Mouse (Mus musculus): ENCODE measurements at regions not wholly inside any gene's neighbourhood (a gene's known extent, or its start where the extent isn't known, plus 50 kb on each side); places are given as distances from the start of the nearest gene placed in this dataset.
"Not testable (repeated sequence)": the region's sequence is repeated elsewhere in the genome, so short reads cannot be mapped to it uniquely, and the experiment has no call there.

DNA sequence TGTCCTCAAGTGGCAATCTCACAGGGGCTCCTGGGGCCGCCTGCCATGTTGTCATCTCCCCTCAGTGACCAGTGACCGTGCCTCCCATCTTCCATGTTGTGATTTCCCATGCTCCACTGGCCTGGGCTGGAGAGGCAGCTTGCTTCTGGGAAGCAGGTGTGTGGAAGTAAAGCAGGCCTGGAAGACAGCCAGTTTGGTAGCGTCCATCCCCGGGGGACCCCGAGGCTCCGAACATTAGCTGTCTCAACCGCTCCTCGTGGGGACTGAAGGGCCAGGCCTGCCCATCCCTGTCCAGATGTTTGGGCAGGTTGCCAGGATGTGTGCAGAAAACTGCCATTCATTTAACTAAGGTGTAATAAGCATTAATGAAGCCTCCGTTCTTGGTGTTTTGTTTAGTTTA is 307.1 kb upstream of the 3110018I06Rik start:
- Histone ChIP-seq H3K27ac (no peak overlapping the region), H3K9ac (no peak overlapping the region), H3K4me1 (peaks cover 26% of the 10 kb centered on the region), H3K9me3 (replicated peaks) (no peaks in the 10 kb centered on the region), H3K4me3 (no peak overlapping the region), H3K36me3 (ENCODE audit: poor library complexity, severe bottlenecking) (no peaks in the 10 kb centered on the region), H3K4me2 (no peak overlapping the region), H3K27me3 (no peaks in the 10 kb centered on the region)
- 72% methylated on average over 9 of the region's 9 CpGs for WGBS
- ATAC-seq, result no peak

DNA sequence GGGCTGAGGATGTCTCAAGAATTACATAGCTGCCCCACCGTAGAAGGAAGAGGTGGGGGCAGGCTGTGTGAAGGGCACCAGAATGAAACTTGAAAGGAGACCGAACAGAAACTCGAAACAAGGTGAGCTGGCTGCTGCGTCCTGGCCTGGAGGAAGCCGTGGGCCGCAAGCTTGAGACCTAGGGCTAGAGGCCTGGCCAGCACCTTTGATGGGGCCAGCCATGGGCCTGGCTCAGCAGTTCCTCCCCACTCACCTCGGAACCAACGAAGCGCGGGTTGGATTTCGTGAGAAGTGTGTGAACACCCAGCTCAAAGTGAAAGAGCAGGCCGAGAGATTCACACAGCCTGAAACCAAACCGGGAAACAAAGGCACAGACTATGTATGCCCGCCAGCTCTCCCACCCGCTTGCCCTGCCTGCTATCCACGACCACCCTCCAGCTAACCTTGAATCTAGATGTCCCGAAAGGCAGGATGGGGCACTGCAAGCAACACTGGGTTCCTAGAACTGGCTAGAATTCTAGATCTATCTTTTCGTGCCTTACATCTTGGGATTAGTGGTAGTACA is 306.3 kb upstream of the 3110018I06Rik start:
- WGBS, result 91% methylated on average over 18 of the region's 18 CpGs
- H3K9ac ChIP-seq, result no peak overlapping the region
- ATAC-seq, result no peak
- no peak overlapping the region for H3K4me3 ChIP-seq
- peaks cover 26% of the 10 kb centered on the region for H3K4me1 ChIP-seq
- H3K4me2 ChIP-seq, result no peak overlapping the region
- H3K9me3 ChIP-seq (replicated peaks), result no peaks in the 10 kb centered on the region
- H3K36me3 ChIP-seq (ENCODE audit: poor library complexity, severe bottlenecking), result no peaks in the 10 kb centered on the region
- no peaks in the 10 kb centered on the region for H3K27me3 ChIP-seq
- no peak overlapping the region for H3K27ac ChIP-seq

DNA sequence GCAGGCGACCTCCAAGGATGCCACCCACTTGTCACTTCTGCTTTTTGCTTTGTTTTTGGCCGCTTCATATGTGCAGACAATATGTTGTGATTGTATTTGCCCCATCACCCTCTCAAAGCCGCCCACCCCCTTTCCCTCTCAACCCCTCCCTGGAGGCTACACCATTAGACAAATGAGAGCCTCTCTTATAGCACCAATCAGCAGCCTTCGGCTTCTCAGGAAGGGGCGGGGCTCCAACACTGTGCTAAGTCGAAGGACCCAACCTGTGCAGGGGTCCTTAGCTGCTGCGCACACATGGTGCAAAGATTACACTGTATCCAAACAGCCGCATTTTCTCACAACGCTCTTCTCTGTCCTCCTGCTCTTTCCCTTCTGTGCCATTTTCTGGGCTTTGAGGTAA is 305.1 kb upstream of the 3110018I06Rik start:
- Histone ChIP-seq H3K27ac (no peak overlapping the region), H3K4me2 (peak overlapping the region; percentile 20; the same call in 1 of the 2 replicates), H3K36me3 (ENCODE audit: poor library complexity, severe bottlenecking) (no peaks in the 10 kb centered on the region), H3K27me3 (no peaks in the 10 kb centered on the region), H3K9me3 (replicated peaks) (no peaks in the 10 kb centered on the region), H3K4me1 (peaks cover 26% of the 10 kb centered on the region), H3K4me3 (no peak overlapping the region), H3K9ac (no peak overlapping the region)
- peak; percentile 70; the same call in 1 of the 2 replicates for ATAC-seq
- WGBS, result 51% methylated on average over 9 of the region's 9 CpGs

DNA sequence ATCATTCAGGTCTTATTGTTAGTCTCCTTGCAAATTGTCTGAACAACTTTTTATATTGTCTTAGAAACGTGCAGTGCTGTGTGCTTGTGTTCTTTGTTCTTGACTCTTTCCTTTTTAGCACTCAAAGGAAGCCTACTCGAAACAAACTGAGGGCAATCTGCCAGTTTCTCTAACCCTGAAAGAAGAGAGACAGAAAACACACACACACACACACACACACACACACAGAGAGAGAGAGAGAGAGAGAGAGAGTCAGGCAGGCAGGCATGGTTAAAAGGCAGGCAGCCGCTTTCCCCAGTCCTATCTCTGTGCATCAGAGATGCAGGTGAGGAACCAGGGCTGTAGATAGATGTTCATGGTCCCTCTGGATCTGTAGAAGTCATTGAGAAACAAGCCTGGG is 304.0 kb upstream of the 3110018I06Rik start:
- no peaks in the 10 kb centered on the region for H3K36me3 ChIP-seq (ENCODE audit: poor library complexity, severe bottlenecking)
- H3K4me2 ChIP-seq, result no peak overlapping the region
- no peak overlapping the region for H3K4me3 ChIP-seq
- no peaks in the 10 kb centered on the region for H3K9me3 ChIP-seq (replicated peaks)
- ATAC-seq, result no peak
- peaks cover 26% of the 10 kb centered on the region for H3K4me1 ChIP-seq
- no peak overlapping the region for H3K9ac ChIP-seq
- H3K27ac ChIP-seq, result no peak overlapping the region
- 24% methylated on average over 3 of the region's 3 CpGs for WGBS
- H3K27me3 ChIP-seq, result no peaks in the 10 kb centered on the region

DNA sequence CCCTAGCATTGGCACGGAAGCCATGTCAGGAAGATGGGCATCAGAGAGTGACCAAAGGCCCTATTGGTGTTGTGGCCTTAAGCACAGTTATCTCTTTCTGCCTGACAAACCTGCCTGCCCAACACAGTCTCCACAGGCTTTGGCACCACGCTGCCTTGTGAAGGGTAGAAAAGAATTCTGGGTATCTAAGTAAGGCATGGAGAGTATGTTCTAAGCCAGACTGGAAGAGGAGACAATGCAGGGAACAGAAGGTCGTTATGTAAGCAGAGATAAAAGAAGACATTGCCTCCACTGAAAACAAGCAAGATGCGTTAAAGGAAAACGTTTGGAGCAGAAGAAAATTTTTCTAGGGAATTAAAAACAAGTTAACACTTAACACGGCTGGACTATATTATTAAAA is 302.1 kb upstream of the 3110018I06Rik start:
- Histone ChIP-seq H3K4me1 (peaks cover 23% of the 10 kb centered on the region), H3K9me3 (replicated peaks) (no peaks in the 10 kb centered on the region), H3K9ac (no peak overlapping the region), H3K27me3 (no peaks in the 10 kb centered on the region), H3K36me3 (ENCODE audit: poor library complexity, severe bottlenecking) (no peaks in the 10 kb centered on the region), H3K27ac (no peak overlapping the region), H3K4me3 (no peak overlapping the region), H3K4me2 (no peak overlapping the region)
- ATAC-seq, result no peak
- 71% methylated on average over 6 of the region's 6 CpGs for WGBS

DNA sequence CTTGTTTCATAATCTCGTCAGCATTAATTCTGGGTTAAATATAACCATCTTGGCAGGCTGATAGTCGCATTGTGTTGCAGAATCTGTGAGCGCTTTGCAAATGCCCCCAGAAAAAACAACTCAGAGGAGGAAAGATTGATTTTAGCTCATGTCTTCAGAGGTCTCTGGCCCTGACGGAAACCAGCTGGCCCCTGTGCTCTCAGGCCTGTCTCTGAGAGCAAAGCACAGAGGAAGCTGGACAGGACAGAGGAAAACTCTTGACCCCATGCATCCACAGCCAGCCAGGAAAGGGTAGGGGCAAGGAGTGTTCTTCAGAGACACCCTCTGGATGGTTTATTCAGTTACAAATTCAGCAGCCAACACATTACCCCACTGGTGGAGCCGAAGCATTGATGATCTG is 300.4 kb upstream of the 3110018I06Rik start:
- no peak overlapping the region for H3K9ac ChIP-seq
- no peak overlapping the region for H3K4me3 ChIP-seq
- H3K27ac ChIP-seq, result no peak overlapping the region
- peaks cover 22% of the 10 kb centered on the region for H3K4me1 ChIP-seq
- H3K36me3 ChIP-seq (ENCODE audit: poor library complexity, severe bottlenecking), result no peaks in the 10 kb centered on the region
- WGBS, result 91% methylated on average over 5 of the region's 5 CpGs
- ATAC-seq, result no peak
- no peaks in the 10 kb centered on the region for H3K9me3 ChIP-seq (replicated peaks)
- H3K4me2 ChIP-seq, result no peak overlapping the region
- H3K27me3 ChIP-seq, result no peaks in the 10 kb centered on the region

DNA sequence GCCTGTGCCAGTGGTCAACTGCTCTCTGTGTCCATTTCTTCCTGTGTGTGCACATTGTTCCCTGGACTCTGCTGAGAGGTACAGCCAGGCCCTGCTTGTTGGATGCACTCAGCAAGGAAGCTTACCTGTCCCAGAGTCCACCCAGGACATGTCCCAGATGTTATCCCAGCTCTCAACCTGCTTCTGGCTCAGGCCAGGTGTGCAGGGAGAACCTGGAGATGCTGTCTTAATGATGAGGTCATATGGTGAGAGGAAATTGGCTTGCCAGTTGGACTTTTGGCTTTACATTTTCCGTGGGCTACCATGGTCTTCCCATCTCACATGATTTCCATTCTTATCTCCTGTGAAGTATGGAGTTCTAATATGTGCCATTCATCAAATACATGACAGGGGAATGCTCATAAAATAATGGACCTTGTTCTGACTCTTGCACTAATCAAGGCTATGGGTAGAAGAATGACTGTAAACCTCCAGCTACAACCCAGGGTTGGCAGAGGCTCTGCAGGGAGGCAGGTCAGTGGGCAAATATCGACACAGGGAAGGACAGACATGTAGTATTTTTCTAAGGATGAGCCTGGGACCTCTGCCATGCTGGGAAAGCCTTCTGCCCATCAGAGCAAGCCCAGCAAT is 289.9 kb upstream of the 3110018I06Rik start:
- no peak overlapping the region for H3K4me3 ChIP-seq
- WGBS, result 89% methylated on average over 2 of the region's 2 CpGs
- no peak for ATAC-seq

DNA sequence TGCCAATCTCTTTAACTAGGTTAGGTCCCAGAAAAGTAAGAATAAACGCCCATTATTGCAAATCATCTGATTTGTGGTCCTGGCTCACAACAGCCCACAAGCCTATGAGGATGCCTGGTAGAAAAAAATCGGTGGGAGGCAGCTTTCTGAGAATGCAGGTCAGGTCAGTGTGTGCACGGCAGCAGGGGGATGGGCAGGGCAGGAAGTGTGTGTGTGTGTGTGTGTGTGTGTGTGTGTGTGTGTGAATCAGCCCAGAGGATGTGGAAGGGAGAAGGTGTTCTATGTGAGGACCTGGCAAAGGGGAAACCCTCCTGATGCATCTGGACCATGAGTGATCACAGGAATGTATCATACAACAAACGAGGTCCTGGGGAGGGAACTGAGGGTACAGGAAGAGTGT is 287.5 kb upstream of the 3110018I06Rik start:
- no peak overlapping the region for H3K9ac ChIP-seq
- no peak overlapping the region for H3K4me2 ChIP-seq
- H3K9me3 ChIP-seq (replicated peaks), result no peaks in the 10 kb centered on the region
- no peak overlapping the region for H3K27ac ChIP-seq
- 66% methylated on average over 4 of the region's 4 CpGs for WGBS
- no peak for ATAC-seq
- no peaks in the 10 kb centered on the region for H3K4me1 ChIP-seq
- no peaks in the 10 kb centered on the region for H3K36me3 ChIP-seq (ENCODE audit: poor library complexity, severe bottlenecking)
- H3K4me3 ChIP-seq, result no peak overlapping the region
- no peaks in the 10 kb centered on the region for H3K27me3 ChIP-seq

More for the DNA sequence above, 289.9 kb upstream of the 3110018I06Rik start:
- Histone ChIP-seq H3K36me3 (ENCODE audit: poor library complexity, severe bottlenecking) (no peaks in the 10 kb centered on the region), H3K27ac (no peak overlapping the region), H3K27me3 (no peaks in the 10 kb centered on the region), H3K9ac (no peak overlapping the region), H3K9me3 (replicated peaks) (no peaks in the 10 kb centered on the region), H3K4me1 (no peaks in the 10 kb centered on the region), H3K4me2 (no peak overlapping the region)

DNA sequence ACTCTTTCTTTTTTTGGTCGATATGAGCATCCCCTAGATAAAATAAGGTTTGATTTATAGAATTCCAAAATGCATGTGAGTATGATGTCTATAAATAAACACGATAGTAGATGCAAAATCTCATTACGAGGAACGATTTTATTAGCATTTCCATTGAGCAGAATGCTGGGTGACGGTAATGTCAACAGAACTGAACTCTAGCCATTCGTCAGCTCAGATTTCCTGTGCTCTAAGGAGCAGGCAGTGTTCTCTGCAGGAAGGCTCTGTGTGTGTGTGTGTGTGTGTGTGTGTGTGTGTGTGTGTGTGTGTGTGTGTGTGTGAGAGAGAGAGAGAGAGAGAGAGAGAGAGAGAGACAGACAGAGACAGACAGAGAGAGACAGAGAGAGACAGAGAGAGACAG is 279.6 kb upstream of the 3110018I06Rik start:
- H3K27ac ChIP-seq; H3K36me3 ChIP-seq (ENCODE audit: poor library complexity, severe bottlenecking); H3K9ac ChIP-seq; H3K4me3 ChIP-seq; H3K27me3 ChIP-seq; H3K4me1 ChIP-seq; H3K9me3 ChIP-seq (replicated peaks); H3K4me2 ChIP-seq; ATAC-seq: not testable (repeated sequence)
- WGBS, result 65% methylated on average over 6 of the region's 6 CpGs

DNA sequence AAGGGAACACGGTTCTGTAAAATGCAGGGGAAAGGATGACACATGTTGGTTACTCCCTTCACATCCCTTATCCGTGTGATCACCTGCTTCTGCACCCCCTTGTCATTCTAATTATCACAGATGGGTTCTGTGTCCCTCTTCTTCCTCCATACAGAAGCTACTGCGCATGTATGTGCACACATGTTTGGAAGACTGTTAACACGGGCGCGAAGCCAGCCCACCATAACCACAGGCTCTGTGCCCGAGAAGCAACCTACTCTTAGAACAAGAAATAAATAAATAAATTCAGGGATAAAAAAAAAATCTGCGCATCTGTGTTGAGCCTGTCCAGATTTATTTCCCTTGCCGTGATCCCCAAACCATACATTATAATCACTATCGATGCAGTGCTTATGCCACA is 275.6 kb upstream of the 3110018I06Rik start:
- 91% methylated on average over 10 of the region's 10 CpGs for WGBS
- Histone ChIP-seq H3K9me3 (replicated peaks) (no peaks in the 10 kb centered on the region), H3K9ac (no peak overlapping the region), H3K27me3 (no peaks in the 10 kb centered on the region), H3K4me3 (no peak overlapping the region), H3K4me1 (peaks cover 14% of the 10 kb centered on the region), H3K4me2 (no peak overlapping the region), H3K27ac (no peak overlapping the region), H3K36me3 (ENCODE audit: poor library complexity, severe bottlenecking) (no peaks in the 10 kb centered on the region)
- ATAC-seq, result no peak

DNA sequence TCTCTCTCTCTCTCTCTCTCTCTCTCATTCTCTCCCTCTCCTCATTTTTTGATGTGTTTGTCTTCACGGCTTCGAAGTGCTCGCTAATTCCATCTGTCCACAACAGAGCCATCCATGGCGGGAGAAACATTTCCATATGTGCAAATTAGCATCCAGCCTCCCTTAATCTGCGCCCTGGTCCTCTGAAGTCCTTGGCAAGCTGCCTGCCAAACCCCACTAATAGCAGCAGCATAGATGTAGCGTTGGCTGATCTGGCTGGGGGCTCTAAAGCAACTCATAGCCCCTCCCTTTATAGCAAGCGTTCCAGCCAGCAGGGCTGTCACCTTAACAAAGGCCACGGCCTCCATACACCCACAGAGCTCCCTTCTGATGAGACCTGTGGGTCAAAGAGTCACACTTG is 272.3 kb upstream of the 3110018I06Rik start:
- no peaks in the 10 kb centered on the region for H3K9me3 ChIP-seq (replicated peaks)
- no peak overlapping the region for H3K27ac ChIP-seq
- no peaks in the 10 kb centered on the region for H3K27me3 ChIP-seq
- H3K4me3 ChIP-seq, result no peak overlapping the region
- peak; percentile 70; the same call in 1 of the 2 replicates for ATAC-seq
- H3K36me3 ChIP-seq (ENCODE audit: poor library complexity, severe bottlenecking), result no peaks in the 10 kb centered on the region
- 27% methylated on average over 8 of the region's 8 CpGs for WGBS
- H3K9ac ChIP-seq, result no peak overlapping the region
- H3K4me1 ChIP-seq, result peaks cover 14% of the 10 kb centered on the region
- 0 out of 2 replicates have a peak overlapping the region, but pooled peaks have one; percentile 4 for H3K4me2 ChIP-seq

DNA sequence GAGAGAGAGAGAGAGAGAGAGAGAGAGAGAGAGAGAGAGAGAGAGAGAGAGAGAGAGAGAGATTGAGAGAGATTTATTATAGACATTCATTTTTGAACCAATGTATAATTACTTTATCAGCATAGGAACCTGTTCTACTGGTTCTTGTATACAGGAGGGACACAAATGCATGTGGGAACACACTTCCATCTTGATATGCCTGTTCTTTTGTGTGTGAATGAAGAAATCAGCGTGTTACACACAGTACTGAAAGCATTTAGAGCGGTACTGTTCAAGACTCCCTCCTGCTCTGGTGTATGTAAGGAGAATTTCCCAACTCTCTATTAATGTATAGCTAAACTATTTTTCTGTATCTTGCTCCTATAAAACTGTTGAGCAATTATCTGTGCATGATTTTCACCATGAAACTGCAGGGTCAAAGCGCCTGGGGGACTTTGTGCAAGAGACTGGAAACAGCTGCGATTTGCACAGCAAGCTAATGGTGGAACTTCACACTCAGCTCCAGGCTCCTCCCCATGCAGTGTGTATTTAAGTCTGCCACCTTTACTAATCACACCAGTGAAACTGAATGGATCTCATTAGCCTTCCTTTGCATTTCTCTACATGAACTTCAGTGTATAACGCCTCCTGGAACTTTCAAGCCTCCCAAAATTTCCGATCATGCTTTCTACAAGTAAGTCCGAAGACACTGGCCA is 267.0 kb upstream of the 3110018I06Rik start:
- ATAC-seq, result no peak
- H3K36me3 ChIP-seq (ENCODE audit: poor library complexity, severe bottlenecking), result no peaks in the 10 kb centered on the region

More for the DNA sequence above, 267.0 kb upstream of the 3110018I06Rik start:
- H3K27me3 ChIP-seq, result no peaks in the 10 kb centered on the region
- H3K9me3 ChIP-seq (replicated peaks), result no peaks in the 10 kb centered on the region
- H3K9ac ChIP-seq, result no peak overlapping the region
- H3K4me3 ChIP-seq, result no peak overlapping the region
- no peak overlapping the region for H3K27ac ChIP-seq
- 76% methylated on average over 7 of the region's 7 CpGs for WGBS
- no peak overlapping the region for H3K4me2 ChIP-seq
- peaks cover 3% of the 10 kb centered on the region for H3K4me1 ChIP-seq
